Mouse (Mus musculus) stomach, postnatal 0 days (tissue): Measurements from ENCODE around the gene Mocs1. TPM values are rescaled to one million over a fixed set of nuclear protein-coding genes. Genes with fewer than 3 reads are reported as not detected.

ENCODE experiments used
- ATAC-seq: fragments of 200-750 bp; cut with Nextera tagmentation; 2 replicates; pipeline ENCODE4 v1.8.0; 2017; ENCODE audit not compliant: low FRiP score, low TSS enrichment
- DNase-seq: peaks from one replicate; pipeline ENCODE4 v3.0.0-alpha.2; 2016; ENCODE audit warnings: low spot score
- H3K27ac ChIP-seq: fragments of 300-500 bp; sonication (generic); replicated peaks from 2 replicates; pipeline ENCODE4 v1.5.1; 2014; ENCODE audit warnings: mild to moderate bottlenecking, control low read depth
- H3K27me3 ChIP-seq: fragments of 300-500 bp; sonication (generic); 2 replicates; pipeline ENCODE4 v1.6.1; 2014; ENCODE audit warnings: low read length; ENCODE audit not compliant: control insufficient read depth, insufficient read depth
- H3K36me3 ChIP-seq: fragments of 300-500 bp; sonication (generic); 2 replicates; pipeline ENCODE4 v1.6.1; 2014; ENCODE audit warnings: low read length, mixed read lengths; ENCODE audit not compliant: control insufficient read depth, insufficient read depth
- H3K4me1 ChIP-seq: fragments of 300-500 bp; sonication (generic); replicated peaks from 2 replicates; pipeline ENCODE4 v1.6.1; 2014; ENCODE audit warnings: antibody characterized with exemption; ENCODE audit not compliant: control insufficient read depth, insufficient read depth
- H3K4me2 ChIP-seq: fragments of 300-500 bp; sonication (generic); replicated peaks from 2 replicates; pipeline ENCODE4 v1.6.1; 2014; ENCODE audit warnings: low read depth, mild to moderate bottlenecking, control low read depth, moderate library complexity
- H3K4me3 ChIP-seq: fragments of 300-500 bp; sonication (generic); 2 replicates; pipeline ENCODE4 v1.5.1; 2014; ENCODE audit warnings: low read depth, low read length, control low read depth
- H3K9ac ChIP-seq: fragments of 300-500 bp; sonication (generic); 2 replicates; pipeline ENCODE4 v1.6.1; 2014; ENCODE audit warnings: mild to moderate bottlenecking, low read length, control low read depth, mixed read lengths
- H3K9me3 ChIP-seq: fragments of 300-500 bp; sonication (generic); 2 replicates; pipeline ENCODE4 v1.6.1; 2016; ENCODE audit warnings: low read length; ENCODE audit not compliant: control insufficient read depth
- CTCF ChIP-seq: IDR thresholded peaks from 2 replicates; pipeline ENCODE4 v1.5.1; 2016; ENCODE audit warnings: antibody characterized with exemption, low read depth, mild to moderate bottlenecking, moderate library complexity
- EP300 ChIP-seq: optimal IDR thresholded peaks from 2 replicates; pipeline ENCODE3; 2016; ENCODE audit warnings: antibody characterized with exemption
- WGBS: fragments of 180-500 bp; shearing (Covaris S2); extraction: QIAGEN DNeasy Blood & Tissue Kit; methylation state at CpG from one replicate; pipeline ENCODE4 v1.1.7; 2014; 5-methylcytosine and 5-hydroxymethylcytosine counted together
- polyA plus RNA-seq: library from polyadenylated mRNA; unstranded; fragments of >200 nt; fragmentation: Nextera tagmentation; extraction: Ambion mirVana; gene quantifications from 2 replicates; pipeline ENCODE4 v1.2.1, GENCODE M21; 2015

Mocs1 gene
- 5.0 and 7.5 TPM in 2 replicates for polyA plus RNA-seq

DNA sequence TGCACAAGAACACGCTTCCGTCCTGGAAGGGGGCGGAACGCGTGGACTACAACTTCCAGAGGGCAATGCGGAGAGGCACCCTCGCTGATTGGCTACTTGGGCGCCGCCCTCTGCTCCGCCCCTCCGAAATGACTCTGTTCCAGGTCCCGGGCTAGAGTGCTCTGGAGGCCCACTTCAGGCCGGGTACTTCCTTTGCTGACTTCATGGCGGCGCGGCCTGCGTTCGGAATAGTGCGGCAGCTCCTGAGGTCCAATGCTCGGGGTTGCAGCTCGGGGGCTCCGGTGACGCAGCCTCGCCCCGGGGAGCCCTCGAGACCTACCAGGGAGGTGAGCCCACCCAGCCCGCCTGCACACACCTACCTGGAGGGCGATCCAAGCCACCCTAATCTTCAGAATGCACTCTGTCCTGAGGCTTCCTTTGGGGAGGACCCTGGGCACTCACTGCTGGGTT is at the start of gene Mocs1:
Gene Mocs1, plus strand, starts transcription at position 124 of the 450 bp plus-strand sequence.
- ATAC-seq (peak; percentile 97), DNase-seq (peak; percentile 95)
- Histone ChIP-seq H3K9me3 (no peaks in the 10 kb centered on the region), H3K36me3 (peaks cover 2% of the 10 kb centered on the region; the same call in 1 of the 2 replicates), H3K27ac (peak within 1 kb of the TSS; percentile 90), H3K4me1 (peaks cover 9% of the 10 kb centered on the region; the same call in 1 of the 2 replicates), H3K4me2 (peak within 1 kb of the TSS; percentile 83), H3K4me3 (peak within 1 kb of the TSS; percentile 75), H3K9ac (peak within 1 kb of the TSS; percentile 88), H3K27me3 (no peaks in the 10 kb centered on the region)
- TF ChIP-seq CTCF (no peak), EP300 (no peak)
- under 1% methylated on average over 28 of the region's 28 CpGs for WGBS

DNA sequence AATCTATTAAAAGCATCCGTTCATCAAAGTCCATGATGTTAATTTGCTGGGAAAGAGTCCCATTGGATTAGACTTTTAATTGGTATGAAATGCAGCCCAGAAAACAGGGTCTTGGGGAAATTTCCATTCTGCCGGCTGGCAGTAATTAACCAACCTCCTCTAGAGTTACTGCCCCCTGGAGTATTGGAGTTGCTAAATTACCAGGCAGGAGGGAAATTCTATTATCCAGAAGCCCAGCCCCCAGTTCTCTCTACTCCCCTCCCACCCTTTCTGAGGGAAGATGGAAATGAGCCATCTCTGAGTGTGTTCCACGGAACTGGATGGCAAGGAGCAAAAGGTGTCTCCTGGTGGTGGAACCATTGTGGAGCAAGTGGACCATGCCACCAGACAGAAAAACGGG is 48.5 kb upstream of the Mocs1 start:
- no peak for DNase-seq
- 88% methylated on average over 4 of the region's 4 CpGs for WGBS
- TF ChIP-seq CTCF (no peak), EP300 (no peak)

DNA sequence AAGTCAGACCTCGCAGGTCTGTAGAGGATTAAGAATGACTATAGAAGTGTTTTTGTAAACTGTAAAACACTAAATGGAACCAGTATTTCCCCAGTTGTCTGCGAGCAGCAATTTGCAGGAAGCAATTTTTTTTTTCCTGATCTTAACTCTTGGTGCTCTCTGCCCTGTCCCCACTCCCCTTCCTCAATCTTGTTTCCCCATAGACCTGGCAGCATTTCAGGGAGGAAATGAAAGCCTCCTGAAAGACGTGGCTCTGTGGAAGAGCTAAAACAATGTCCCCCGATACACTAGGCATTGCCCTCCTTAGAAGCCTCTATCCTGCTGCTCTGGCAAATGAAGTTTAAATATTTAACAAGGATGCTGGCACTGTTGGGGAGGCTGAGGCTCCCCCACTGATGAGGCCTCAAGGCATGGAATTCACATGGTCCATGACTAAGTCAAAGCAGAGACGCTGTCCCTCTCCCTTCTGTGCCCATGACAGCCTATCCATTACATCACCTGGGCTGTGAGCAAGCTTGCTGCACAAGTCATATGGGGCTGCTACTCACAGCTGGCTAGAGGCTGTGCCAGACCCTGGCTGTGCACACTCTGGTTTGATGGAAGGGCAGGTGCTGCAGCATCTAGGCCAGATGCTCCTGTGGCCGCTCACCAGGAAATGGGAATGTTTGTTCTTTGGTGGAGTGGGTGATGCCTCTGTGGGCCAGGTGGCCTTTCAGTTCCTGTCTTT is 43.8 kb upstream of the Mocs1 start:
- no peak for DNase-seq
- H3K4me2 ChIP-seq = no peak overlapping the region
- 28% methylated on average over 6 of the region's 6 CpGs for WGBS

More for the DNA sequence above, 48.5 kb upstream of the Mocs1 start:
- H3K9me3 ChIP-seq = no peaks in the 10 kb centered on the region
- no peak overlapping the region for H3K4me2 ChIP-seq
- H3K9ac ChIP-seq = no peak overlapping the region
- no peaks in the 10 kb centered on the region for H3K36me3 ChIP-seq
- no peaks in the 10 kb centered on the region for H3K27me3 ChIP-seq
- 0 out of 2 replicates have a peak, but pooled peaks cover 2% of the 10 kb centered on the region for H3K4me1 ChIP-seq
- H3K27ac ChIP-seq = no peak overlapping the region
- H3K4me3 ChIP-seq = no peak overlapping the region
- ATAC-seq = no peak

DNA sequence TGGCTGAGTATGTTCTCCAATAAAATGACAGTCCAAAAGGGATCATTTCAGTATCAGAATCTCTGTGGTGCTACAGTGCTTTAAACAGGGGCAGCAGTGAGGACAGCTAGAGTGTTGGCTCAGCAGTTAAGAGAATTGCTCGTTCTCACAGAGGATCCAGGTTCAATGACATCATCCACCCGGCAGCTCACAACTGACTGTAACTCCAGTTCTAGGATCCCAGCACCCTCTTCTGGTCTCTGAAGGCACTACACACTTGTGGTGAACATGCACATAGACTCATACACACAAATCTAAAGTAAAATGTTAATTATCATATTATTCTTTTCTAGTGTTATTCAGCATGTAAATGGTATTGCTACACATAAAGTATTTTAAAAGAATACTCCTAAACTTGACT is 40.4 kb upstream of the Mocs1 start:
- TF ChIP-seq CTCF (no peak), EP300 (no peak)
- ATAC-seq = no peak
- H3K4me2 ChIP-seq = no peak overlapping the region
- H3K27me3 ChIP-seq = no peaks in the 10 kb centered on the region
- no peak overlapping the region for H3K9ac ChIP-seq
- 0 out of 2 replicates have a peak, but pooled peaks cover 2% of the 10 kb centered on the region for H3K4me1 ChIP-seq
- H3K27ac ChIP-seq = no peak overlapping the region
- H3K36me3 ChIP-seq = no peaks in the 10 kb centered on the region
- no peaks in the 10 kb centered on the region for H3K9me3 ChIP-seq
- H3K4me3 ChIP-seq = no peak overlapping the region
- WGBS = 81% methylated on average over 2 of the region's 2 CpGs
- no peak for DNase-seq

More for the DNA sequence above, 43.8 kb upstream of the Mocs1 start:
- Histone ChIP-seq H3K36me3 (no peaks in the 10 kb centered on the region), H3K4me1 (0 out of 2 replicates have a peak, but pooled peaks cover 2% of the 10 kb centered on the region), H3K27me3 (no peaks in the 10 kb centered on the region), H3K9ac (no peak overlapping the region), H3K27ac (no peak overlapping the region), H3K4me3 (no peak overlapping the region), H3K9me3 (no peaks in the 10 kb centered on the region)
- ATAC-seq = no peak
- no peak for TF ChIP-seq EP300
- no peak for TF ChIP-seq CTCF

DNA sequence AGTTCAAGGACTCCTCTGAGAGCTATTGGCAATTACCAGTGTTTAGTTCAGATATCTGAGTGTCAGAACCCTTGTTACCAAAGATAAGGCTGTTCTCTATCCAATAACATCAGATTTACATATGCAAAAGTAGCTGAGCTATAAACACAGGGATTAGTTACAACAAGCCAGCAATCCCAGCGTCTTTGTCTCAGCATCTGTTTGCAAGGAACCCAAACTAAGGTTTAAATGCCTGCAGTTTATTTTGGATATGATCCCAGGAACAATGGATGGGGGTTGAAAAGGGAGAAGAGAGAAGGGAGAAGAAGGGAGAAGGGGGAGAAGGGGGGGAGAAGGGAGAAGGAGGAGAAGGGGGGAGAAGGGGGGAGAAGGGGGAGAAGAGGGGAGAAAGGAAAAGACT is 35.4 kb upstream of the Mocs1 start:
- Histone ChIP-seq H3K27me3 (no peaks in the 10 kb centered on the region), H3K9ac (no peak overlapping the region), H3K9me3 (no peaks in the 10 kb centered on the region), H3K4me2 (no peak overlapping the region), H3K36me3 (no peaks in the 10 kb centered on the region), H3K27ac (no peak overlapping the region), H3K4me1 (no peaks in the 10 kb centered on the region), H3K4me3 (no peak overlapping the region)
- DNase-seq (no peak), ATAC-seq (no peak)
- TF ChIP-seq CTCF (no peak), EP300 (no peak)
- 10% methylated on average over 1 of the region's 1 CpGs for WGBS

DNA sequence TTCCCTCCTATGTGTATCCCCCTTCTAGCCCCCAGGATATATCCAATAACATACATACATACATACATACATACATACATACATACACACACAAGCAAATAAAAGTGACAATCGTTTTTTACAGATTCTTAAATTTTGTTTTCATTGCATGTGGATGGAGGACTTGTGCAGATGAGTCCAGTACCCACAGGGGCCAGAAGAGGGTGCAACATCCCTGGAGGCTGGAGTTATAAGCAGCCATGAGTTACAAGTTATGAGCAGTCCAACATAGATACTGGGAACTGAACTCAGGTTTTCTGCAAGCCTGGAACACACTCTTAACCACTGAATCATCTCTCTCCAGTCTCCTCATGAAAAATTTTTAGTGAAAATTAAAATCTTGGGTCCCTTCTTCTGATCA is 33.3 kb upstream of the Mocs1 start:
- ATAC-seq (no peak), DNase-seq (no peak)
- Histone ChIP-seq H3K4me1 (no peaks in the 10 kb centered on the region), H3K9me3 (no peaks in the 10 kb centered on the region), H3K9ac (no peak overlapping the region), H3K4me2 (no peak overlapping the region), H3K27me3 (no peaks in the 10 kb centered on the region), H3K4me3 (no peak overlapping the region), H3K36me3 (no peaks in the 10 kb centered on the region), H3K27ac (no peak overlapping the region)
- TF ChIP-seq CTCF = peak; percentile 64
- TF ChIP-seq EP300 = no peak
- WGBS = 50% methylated on average over 1 of the region's 1 CpGs
